Mouse (Mus musculus): ENCODE data around the gene Gm47791. TPM values are rescaled to one million over a fixed set of nuclear protein-coding genes. Genes with fewer than 3 reads are reported as not detected.

Gm47791 gene
- total RNA-seq (2023), result not detected in 4 replicates

GRCm38 (mm10) chr1:82771022-82771586, at the start of gene Gm47791:
Gene Gm47791, minus strand, starts transcription at chr1:82771243.

DNA sequence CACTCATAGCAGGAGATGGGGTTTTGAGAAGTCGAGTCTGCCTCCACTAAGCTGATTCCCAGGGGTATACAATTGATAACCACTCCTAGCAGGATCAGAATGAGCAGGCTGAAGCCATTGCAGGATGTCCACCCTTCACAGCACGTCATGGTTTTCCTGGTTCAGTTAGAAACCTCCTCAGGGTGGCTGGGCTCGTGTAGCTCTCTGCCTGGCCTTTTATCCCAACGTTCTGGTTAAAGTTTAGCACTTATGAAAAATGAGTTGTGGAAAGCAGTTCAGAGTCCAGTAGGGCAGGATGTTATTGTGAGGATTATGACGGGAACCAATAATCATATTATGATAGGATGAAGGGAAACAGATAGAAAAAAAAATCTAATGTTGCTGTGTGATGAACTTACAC, 2.8 kb downstream of the Gm47791 start, which contains the start of gene Tm4sf20:
Gene Tm4sf20, minus strand, starts transcription at position 193 of the 400 bp plus-strand sequence.

GRCm38 (mm10) chr1:82724339-82725025, 46.6 kb downstream of the Gm47791 start, which contains the start of gene Mff:
Gene Mff, plus strand, starts transcription at chr1:82724890.

Other genes starting within 250 kb of the Gm47791 start
- gene Col4a4, start 184.4 kb downstream of the Gm47791 start, total RNA-seq (2023), result not detected in 4 replicates
- gene Col4a3, start 184.3 kb downstream of the Gm47791 start, total RNA-seq (2023), result not detected in 4 replicates
- gene Mff, start 46.4 kb downstream of the Gm47791 start, total RNA-seq (2023), result 90.9 to 135 TPM (median 108 TPM) in 4 replicates
- gene Tm4sf20, start 2.8 kb downstream of the Gm47791 start, total RNA-seq (2023), result not detected in 4 replicates
- gene Agfg1, start 68.2 kb upstream of the Gm47791 start, total RNA-seq (2023), result 52.8 to 57.3 TPM (median 55.1 TPM) in 4 replicates
- 0.72 to 1.8 TPM (median 1.4 TPM) in 4 replicates for gene A030005L19Rik, start 142.1 kb upstream of the Gm47791 start, total RNA-seq (2023)
- gene A030014E15Rik, start 153.7 kb upstream of the Gm47791 start, total RNA-seq (2023), result not detected in 4 replicates
- gene Gm6217, start 160.2 kb upstream of the Gm47791 start, total RNA-seq (2023), result not detected in 4 replicates
- not detected in 4 replicates for gene A030003K21Rik, start 172.1 kb upstream of the Gm47791 start, total RNA-seq (2023)
- not detected in 4 replicates for gene Gm7544, start 184.8 kb upstream of the Gm47791 start, total RNA-seq (2023)
- not detected in 4 replicates for gene Gm47955, start 189.0 kb upstream of the Gm47791 start, total RNA-seq (2023)
- not detected in 4 replicates for gene Gm47959, start 229.3 kb upstream of the Gm47791 start, total RNA-seq (2023)

All from B cell, adult 62 days (primary cell).